Mouse (Mus musculus) gastrocnemius, postnatal 4 days (tissue): ENCODE data around the gene 1700025G04Rik. TPM values are rescaled to one million over a fixed set of nuclear protein-coding genes. Genes with fewer than 3 reads are reported as not detected.

ENCODE experiments used
- DNase-seq, 2 experiments: peaks; one replicate each; pipeline ENCODE4 v3.0.0; 2021 to 2022; ENCODE audit warnings: low spot score in 2 of 2, mixed read lengths in 2 of 2
- total RNA-seq, 2 experiments: library from RNA; stranded (reverse); gene quantifications; 2 replicates each; pipeline ENCODE4 v1.2.3; 2021

1700025G04Rik gene
- total RNA-seq, 2 experiments from 2014 or later: 68.5 to 84.0 TPM

DNA sequence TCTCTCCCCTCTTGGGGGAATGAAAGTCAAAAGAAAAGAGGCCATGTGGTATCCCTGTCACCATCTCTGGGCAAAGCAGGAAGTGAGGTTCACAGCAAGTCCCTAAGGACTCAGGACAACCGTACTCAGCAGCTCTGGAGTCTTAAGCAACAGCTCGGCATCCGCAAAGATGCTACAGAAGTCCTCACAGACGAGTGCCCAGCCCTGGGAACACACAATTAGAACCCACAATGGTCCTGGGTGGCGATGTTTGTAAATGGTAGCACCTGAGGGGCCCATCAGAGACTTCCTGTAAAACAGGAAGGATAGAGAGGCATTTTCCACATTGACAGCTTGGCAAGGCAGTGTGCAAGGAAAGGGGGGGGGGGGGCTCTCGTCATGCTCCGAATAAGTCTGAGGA is 55.2 kb downstream of the 1700025G04Rik start:
- no peak for DNase-seq

- DNase-seq: no peak
These were observed 56.2 kb downstream of the 1700025G04Rik start for GRCm38 (mm10) chr1:152033731-152034130.

DNA sequence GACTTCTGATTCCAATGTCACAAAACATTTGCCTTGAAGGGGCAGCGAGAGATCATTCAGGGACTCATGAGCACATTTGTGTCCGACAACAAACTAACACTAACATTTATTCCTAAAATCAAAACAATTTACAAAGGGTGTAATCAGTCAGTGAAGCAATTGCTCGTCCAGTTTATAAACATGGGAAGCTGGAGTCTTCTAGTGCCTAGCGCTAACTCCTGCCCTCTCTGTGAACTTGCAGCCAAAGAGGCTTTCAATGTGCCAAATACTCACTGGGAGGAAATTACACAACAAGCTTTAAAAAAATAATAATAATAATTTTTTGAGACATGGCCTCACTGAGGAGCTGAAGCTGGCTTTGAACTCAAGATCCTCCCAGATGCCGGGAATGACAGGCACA is 57.8 kb downstream of the 1700025G04Rik start:
- DNase-seq: no peak

DNA sequence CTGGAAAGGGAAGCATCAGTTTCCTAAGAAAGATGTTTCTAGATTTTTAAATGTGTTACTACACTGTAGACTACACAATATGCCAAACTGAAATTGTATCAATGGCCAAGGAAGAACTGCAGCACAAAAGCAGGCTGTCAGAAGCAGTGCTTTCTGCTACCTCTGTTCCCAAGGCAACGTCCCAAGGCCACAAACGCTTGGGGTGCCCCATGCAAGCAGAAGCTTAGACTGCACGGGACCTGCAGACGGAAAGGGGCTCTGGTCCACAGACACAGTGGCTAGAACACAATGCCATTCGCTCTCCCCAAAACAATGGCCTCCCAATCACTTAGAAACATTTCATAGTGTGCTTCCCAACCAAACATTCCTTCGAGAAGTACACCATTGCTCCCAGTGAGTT is 59.4 kb downstream of the 1700025G04Rik start:
- DNase-seq: no peak

DNA sequence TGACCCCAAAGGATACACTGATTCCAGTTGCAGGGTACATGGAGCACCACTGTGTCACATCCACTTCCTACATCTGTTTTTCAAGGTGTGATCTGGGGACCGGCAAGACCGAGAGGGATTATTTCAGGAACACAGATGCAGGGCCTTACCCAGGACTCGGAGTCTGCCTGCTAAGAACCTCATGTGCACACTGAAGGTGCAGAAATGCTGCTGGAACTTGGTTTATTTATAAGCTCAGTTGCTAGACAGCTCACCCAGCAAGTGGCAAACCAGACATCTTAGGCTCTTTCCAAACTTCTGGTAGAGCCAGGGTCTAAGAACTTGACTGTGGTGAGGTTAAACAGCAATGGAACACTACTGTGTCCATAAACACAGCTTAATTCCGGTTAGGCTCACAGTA is 61.2 kb downstream of the 1700025G04Rik start:
- DNase-seq: no peak

DNA sequence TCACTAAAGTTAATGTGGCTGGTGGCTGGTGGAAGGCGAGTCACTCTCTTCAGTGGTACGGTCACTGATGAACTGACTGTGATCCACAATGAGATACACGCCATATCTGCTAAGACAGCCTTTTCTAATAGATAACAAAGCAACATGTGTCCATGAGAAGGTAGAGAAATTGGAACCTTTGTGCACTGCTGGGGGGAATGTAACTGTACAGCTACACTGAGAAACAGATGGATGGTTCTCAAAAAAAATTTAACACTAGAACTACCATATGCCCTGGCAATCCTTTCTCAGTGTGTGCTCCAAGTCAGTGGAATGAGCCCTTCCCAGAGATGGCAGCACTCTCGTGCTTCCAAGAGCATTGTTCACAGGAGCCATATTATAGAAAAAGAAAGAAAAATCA is 63.2 kb downstream of the 1700025G04Rik start:
- DNase-seq: no peak

DNA sequence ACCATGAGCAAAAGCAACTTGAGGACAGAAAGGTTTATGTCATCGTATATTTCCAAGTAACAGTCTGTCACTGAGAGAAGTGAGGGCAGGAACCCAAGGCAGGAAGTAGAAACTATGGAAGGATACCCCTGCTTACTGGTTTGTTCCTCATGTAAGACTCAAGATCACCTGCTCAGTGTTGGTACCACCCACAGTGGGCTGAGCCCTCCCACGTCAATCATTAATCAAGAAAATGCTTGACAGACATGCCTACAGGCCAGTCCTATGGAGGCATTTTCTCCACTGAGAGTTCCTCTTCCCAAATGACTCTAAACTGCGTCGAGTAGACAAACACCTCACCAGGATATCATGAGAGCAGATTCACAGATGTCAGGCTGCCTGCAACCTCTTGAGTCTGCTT is 64.6 kb downstream of the 1700025G04Rik start:
- no peak for DNase-seq

- DNase-seq: no peak
These were observed 65.7 kb downstream of the 1700025G04Rik start for GRCm38 (mm10) chr1:152024019-152024787.

GRCm38 (mm10) chr1:152020812-152021211 is 69.1 kb downstream of the 1700025G04Rik start:
- DNase-seq: no peak

GRCm38 (mm10) chr1:152020070-152020469 is 69.9 kb downstream of the 1700025G04Rik start:
- no peak for DNase-seq

DNA sequence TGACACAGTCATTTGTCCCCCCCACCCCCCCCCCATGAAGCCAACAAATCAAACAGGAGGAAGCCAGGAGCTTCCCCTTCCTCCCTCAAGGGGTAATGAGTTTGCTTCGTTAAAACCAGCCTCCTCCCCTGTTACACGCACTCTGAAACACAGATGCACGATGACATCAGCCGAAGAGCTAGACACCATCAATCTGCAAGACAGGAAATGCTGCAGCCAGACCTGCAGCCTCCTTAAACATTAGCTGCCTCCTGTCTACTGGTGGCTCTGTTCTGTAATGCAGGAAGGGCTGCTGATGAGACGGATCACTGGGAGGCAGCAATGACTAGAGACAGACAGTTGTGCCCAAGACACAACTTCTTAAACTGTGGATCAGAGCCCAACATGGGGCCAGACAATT is 70.7 kb downstream of the 1700025G04Rik start:
- no peak for DNase-seq

DNA sequence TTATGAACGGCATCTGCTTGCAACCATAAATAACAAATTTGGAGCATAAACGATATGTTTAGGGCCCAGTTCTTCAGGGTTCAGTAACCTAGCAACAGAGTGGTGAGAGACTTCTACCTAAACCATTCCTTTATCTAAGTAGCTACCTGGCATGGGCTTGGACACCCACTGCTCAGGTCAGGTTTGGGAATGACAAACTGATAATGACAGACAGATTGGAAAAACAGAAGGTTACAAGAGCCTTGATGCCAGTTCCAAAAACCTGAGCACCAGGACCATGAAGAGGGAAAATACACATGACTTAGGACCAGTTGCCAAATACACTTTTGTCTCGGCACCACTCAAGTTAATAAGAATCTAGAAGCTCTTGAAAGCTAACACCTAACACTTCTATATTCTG is 71.6 kb downstream of the 1700025G04Rik start:
- DNase-seq: no peak

DNA sequence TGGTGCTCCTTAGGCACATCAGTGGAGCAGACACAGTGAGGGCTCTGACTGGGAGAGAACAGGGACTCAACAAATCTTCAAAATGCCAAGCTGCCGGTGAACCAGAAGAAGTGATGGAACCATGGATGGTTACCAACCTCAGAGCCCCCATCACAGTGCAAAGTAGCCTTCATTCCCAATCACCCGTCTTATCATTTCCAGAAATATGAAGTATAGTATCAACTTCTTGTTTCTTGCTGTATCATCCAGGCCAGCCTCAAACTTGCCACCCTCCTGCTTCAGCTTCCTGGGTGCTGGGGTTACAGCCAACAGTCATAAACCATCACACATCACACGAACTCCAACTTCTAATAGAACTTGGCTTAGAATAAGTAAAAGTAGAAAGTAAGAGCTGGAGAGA is 73.3 kb downstream of the 1700025G04Rik start:
- DNase-seq: no peak

DNA sequence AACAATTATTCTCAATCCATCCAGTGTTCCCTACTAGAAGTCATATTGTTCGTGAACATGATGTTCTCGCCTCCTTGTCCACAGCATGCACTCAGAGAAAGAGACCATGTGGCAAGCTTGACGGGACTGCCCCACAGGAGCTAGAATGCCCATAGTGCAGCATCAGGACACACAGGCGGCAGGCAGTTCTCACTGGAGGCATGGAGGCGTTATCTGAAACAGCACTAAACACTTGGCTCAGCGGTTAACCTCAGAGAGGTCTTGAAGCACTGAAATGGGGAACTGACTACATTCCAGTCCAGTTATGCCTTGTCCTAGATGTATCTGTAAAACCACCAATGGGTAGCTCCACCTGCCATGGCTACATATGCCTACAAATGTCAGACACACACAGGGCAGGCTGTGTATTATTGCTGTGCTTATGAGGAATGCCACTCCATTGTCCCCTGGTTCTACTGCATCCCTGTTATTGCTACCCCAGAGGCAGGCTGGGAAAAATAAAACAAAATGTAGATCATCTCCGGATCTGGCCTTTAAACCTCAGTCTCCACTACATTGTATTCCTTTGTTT is 74.3 kb downstream of the 1700025G04Rik start:
- DNase-seq: no peak

DNA sequence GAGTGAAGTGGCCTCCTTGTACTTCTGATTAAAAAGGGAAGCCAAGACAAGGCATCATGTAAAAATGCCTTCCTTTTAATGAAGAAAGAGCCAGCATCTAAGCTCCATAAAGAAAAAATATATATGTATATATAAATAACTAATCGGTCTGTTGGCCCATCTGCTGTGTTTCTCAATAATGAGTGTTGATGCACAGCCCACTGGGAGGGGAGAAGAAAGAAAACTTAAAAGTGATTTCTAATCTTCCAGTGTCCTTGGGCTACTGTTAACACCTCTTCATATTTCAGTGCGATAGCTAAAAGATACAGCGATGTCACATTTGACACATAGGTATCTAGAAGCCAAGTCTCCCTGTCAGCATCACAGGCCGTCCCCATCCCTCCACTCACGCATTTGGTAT is 78.2 kb downstream of the 1700025G04Rik start:
- DNase-seq: no peak

DNA sequence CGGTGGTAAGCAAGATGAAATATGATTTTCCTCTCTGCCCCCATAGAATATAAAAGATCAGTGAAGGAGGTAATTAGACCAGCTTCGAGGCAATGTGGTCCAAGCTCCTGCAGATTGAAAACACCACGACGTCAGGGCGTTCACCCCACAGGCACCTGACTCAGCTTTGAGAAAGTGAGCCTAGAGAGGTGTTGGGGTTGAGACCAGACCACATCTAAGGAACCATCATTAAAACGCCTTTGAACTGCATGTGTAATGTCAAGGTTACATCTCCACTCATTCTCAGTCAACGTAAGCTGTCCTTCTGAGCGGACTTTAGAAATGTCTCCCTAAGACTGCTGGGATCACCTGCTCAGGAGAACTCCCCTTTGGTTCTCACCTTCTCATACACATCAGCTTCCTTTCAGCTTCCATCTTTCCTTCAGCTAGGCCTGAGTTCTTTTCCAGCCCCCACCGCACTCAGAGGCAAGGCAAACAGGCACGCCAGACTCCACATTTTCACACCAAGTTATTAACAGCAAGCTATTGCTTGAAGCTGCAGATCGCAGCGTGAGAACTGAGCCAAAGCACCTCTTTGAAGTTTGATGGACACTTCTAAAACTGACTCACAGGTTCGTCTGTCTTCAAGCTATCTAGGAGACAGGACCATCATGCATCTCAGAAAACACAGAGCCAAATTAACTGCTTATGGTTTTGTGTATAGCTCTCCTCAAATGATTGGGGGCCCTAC is 79.5 kb downstream of the 1700025G04Rik start:
- DNase-seq: no peak

GRCm38 (mm10) chr1:152008473-152008991 is 81.4 kb downstream of the 1700025G04Rik start:
- DNase-seq: no peak

DNA sequence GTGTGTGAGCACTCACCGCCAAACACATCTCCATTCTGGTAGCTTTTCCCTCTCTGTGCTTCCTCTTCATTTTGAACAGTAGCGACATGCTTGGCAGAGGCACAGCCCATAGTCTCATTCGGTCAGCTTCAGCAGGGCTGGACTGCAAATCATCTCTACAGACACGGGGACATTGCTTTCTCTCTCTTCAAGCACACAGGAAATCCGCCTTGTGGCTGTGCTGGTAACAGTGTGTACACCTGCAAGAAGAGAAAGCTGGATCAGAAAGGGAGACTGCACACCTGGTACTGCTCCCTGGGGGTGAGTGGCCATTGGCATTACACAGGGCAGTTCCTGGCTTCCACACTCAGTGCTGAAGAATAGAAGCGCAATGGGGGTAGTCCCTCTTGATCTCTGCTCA is 83.4 kb downstream of the 1700025G04Rik start:
- DNase-seq: no peak

DNA sequence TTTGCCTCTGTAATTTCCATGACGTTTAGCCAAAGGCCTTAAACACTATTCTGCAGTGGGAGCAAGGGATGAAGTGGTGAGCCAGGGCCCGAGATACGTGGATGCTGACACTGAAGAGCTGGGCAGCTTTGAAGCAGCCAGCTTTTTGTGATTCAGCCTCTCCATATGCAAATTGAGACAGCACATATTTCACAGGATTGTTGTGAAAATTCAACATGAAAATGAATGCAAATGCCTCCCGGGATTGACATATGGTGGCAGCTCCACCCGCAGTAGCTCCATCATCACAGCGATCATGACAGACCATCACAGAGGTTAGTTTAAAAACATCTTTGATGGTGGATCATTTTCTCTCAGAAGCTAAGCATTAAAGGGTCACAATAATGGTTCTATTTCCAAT is 85.4 kb downstream of the 1700025G04Rik start:
- DNase-seq: no peak

GRCm38 (mm10) chr1:152000461-152000860 is 89.5 kb downstream of the 1700025G04Rik start:
- no peak for DNase-seq

DNA sequence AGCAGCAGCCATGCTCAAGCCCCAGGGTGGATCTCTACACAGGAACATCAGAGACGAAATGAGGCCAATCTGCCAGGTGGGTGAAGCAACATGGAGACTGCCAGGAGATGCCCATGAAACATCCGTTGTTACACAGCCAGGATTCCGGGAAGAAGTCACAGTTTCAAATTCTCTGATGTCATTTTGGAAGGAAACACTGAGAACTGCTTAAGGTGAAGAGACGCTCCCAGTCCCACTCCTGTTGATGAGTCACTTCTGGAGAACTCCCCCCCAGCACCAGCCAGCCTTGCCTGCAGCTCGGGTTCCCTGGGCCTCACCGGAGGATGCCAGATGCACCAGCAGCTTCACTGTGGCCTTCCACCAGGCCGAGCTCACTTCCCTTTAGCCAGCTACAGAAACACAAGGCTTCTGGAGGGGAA is 90.5 kb downstream of the 1700025G04Rik start:
- DNase-seq: no peak

- no peak for DNase-seq
These were observed 91.2 kb downstream of the 1700025G04Rik start for GRCm38 (mm10) chr1:151998721-151999206.
